Mouse (Mus musculus): ENCODE measurements around the gene Vmn1r59.

GRCm38 (mm10) chr7:5406201-5406600 is 50.4 kb downstream of the Vmn1r59 start:
- TF ChIP-seq CTCF (IDR thresholded peaks at IDR 0.05; ENCODE audit: low read depth) (no peak), EP300 (IDR thresholded peaks at IDR 0.05; ENCODE audit: low read depth) (no peak)

Data from liver, embryonic 14.5 days (tissue).